Mouse (Mus musculus): ENCODE measurements at regions not wholly inside any gene's neighbourhood (a gene's known extent, or its start where the extent isn't known, plus 50 kb on each side); places are given as distances from the start of the nearest gene placed in this dataset.
A peak's percentile ranks its signal among the peaks of the same experiment; 100 is the strongest.
"Not testable (repeated sequence)": the region's sequence is repeated elsewhere in the genome, so short reads cannot be mapped to it uniquely, and the experiment has no call there.

DNA sequence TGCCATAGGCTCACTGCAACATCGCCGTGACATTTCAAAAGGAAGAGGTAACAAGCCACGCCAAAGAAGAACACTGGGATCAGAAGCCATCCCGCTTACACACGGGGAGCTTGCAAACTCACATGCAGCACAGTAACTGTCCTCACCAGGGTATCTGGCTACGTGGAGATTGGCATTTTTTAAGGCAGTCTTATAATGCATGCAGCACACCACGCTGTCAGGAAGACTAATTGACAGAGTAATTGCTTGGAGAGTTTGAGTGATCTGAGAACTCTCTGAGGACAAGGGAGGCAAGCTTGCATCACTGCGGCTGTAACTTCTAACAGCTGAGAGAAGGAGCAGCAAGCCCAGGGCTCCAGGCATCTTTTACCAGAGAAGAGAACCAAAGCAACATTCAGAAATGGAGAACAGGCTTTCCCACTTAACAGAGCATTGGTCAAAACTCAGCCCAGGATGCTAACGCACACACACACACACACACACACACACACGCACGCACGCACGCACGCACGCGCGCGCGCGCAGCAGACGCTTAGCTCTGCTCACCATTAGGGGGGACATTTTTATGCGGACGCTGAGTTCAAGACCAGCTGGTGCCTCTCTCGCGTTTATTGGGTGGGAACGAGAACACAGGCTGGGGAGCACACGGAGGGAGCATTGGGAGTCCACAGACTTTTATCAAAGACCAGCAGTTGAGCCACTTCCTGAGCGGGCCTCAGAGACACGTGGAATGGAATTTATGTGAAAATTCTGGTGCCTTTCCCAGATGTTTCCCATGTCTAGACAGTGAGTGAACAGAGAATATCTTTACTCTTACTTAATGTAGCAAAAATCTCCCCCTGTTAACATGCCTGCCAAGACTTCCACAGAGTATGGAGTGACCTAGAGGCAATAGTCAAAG, 66.6 kb downstream of the 1700129C05Rik start:
- no peak for DNase-seq (ENCODE audit: low spot score)

DNA sequence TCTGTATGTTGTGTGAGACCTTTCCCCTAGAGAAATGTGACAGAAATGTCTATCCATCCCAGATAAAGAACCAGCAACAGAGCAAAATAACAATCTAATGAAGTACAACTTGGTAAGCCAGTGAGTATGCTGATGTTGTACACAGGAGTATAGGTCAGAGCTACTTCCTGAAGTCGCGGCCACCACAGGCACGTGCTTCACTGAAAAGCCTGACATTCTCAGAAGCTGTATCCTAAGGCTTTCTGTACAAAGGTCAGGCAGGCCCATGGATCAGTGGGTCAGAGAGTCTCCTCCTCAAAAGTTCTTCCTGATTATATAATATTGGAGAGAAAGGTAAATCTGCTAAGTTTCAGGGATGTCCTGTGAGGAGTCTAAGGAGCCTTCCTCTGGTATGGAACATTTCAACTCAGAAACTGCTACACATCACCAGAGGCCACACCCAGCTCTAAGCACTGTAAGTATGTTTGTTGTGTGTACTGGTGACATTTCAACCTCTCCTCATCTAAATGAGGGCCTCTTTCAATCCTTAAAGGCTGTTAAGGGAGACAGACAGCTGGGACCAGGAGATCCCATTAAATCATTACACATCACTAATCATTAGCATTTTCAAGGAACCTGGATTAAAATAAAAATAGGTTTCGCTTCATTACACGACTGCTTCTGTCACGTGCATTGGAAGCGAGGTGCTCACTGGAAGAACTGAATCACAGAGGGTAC, 70.2 kb downstream of the 1700129C05Rik start:
- no peak for DNase-seq (ENCODE audit: low spot score)

DNA sequence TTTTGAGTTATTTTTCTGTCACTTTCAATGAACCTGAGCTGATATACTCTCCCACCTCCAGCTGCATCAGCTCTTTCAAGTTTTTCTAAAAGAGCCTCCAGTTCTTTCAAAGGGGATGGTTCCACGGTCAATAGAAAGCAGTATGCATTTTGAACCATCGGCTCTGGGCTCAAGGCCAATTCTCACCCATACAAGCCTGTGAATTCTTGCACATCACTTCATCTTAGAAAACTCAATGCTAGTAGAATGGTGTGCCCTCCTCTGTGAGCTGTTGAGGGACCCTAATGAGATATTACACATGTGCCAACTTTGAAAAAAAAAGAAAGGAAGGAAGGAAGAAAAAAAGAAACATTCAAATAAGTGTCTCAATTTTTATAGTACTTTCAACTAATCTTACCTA, 72.6 kb downstream of the 1700129C05Rik start:
- DNase-seq (ENCODE audit: low spot score) = no peak

DNA sequence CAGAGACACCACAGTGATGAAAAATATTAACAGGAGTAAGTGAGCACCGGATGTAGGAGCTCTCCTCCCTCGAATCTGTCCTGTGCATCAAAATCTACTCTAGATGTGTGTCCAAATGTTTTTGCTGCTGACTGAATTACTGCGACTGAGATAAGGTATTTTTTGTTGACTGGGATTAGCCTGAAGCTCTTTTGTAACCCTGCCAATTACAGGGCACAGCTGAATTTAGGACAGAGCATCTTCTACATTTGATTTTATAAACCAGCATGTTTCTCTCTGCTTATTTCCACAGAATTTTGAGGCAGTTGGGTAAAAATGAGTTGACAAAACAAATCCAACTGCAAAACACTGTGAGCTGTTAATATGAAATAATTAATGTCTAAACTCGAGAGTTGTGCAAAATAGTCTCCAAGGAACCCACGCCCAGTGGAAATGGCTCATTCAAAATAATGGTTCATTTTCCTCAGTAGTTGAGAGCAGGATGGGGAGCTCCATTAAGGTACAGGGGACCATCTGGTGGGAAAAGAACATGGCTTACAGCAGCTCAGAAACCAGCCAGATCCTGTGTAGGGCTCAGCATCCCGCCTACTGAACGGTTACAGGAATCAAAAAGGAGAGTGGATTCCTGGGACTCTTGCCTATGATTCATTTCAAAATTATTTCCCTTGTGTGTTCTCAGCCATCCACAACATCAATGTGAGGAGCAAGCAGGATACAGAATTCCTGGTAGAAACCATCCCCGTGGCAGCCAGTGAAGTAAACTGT, 76.1 kb downstream of the 1700129C05Rik start:
- DNase-seq (ENCODE audit: low spot score) = peak; percentile 2

DNA sequence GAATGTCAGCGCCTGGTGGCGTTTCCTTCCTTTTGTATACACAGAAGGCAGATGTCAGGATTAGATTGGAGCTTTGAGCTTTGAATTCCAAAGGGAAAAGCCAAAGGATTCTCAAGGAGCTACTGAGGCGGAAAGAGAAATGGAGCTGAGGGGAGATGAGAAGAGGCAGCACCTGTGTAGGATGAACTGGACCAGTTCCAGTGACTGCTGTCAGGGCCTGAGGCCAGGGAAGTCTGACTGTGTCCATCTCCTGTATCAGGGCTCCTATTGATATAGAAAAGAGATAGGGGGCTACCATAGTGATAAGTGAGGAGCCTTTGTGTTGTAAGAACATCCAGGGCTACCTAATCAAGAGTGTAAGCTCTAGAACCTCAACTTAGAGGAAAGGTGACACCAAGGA, 79.5 kb downstream of the 1700129C05Rik start:
- no peak for DNase-seq (ENCODE audit: low spot score)

DNA sequence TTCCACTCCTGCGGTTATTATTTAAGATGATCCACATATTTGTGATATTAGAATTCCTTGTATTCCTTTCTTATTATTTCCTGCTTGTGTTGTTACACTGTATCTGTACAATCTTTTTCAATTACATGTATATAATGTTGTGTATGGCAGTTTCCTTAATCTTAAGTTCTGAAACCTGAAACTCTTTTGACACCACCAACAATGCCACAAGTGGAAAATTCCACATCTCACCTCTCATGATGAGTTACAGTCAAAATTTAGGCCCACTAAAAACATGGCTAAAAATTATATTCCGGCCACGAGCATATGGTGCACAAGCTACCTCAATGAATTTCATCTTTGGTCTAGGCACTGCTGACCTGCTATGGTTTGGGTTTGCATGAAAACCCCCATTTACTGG, 85.9 kb downstream of the 1700129C05Rik start:
- DNase-seq (ENCODE audit: low spot score) = no peak

DNA sequence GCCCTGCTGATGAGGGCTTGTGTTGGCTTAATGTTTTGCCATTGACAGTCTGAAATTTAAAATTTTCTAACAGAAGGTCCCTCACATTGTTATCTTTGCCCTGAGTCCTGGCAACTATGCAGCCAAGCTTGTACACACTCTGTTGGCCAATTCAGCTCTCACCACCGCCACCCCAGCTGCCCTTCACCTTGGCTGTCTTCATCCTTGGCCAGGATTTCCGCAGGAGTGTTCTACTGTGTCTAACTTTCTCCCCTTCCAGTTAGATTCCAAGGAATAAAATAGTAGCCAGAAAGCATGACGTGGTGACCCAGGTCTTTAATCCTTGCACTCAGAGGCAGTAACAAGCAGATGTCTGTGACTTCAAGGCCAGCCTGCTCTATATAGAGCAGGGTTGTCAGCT, 87.4 kb downstream of the 1700129C05Rik start:
- DNase-seq (ENCODE audit: low spot score) = no peak

DNA sequence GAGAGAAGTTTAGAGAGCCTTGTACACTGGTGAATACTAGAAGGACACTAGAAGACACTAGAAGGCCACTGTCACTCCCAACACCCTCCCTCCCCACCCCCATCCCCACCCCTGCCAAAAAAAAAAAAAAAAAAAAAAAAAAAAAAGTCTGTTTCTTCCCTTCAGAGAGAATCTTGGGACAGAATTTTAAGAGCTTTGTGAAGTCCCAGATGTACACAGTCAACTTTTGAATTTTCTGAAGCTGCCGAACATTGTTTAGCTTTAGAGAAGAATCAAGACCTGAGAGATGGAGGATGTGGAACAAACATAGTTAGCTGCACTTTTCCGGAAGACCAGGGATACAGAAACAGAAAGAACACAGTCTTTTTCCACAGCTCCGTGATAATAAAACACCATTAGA, 90.3 kb downstream of the 1700129C05Rik start:
- DNase-seq (ENCODE audit: low spot score) = no peak

DNA sequence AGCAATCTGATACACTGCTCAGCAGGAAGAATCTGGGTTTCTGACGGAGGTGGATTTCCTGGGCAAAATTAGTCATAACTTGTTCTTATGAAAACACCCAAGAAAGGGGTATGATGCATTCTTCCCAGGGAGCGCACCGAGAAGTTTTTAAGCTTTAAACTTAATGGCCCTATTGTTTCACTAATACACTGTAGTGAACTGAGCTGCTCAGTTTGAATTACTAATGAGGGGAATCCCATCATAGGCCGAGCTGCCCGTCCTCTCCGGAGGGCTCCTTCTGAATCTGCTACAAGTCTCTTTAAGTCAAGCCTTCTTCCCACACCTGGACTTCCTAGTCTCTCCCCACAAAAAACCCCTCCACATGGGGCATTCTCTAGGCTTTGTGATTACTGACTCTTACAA, 91.2 kb downstream of the 1700129C05Rik start:
- no peak for DNase-seq (ENCODE audit: low spot score)

DNA sequence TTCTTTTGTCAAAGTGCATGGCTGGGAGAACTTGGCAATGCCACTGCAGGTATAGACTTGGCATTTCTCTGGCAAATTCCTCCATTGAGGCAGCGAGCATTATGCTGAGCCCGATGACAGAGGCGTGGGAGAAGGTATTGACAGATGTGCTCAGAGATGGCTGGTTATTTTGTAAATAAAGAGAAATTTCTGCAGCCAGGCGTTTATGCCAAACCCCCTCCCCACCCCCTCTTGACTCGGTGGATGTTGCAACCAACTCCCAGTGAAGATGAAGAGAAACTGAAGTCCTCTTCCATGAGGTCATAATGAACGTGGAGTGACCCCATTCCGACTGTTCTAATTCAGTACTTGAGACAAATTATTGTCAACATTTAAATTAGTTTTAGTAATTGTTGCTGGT, 97.0 kb downstream of the 1700129C05Rik start:
- peak; percentile 27 for DNase-seq (ENCODE audit: low spot score)

DNA sequence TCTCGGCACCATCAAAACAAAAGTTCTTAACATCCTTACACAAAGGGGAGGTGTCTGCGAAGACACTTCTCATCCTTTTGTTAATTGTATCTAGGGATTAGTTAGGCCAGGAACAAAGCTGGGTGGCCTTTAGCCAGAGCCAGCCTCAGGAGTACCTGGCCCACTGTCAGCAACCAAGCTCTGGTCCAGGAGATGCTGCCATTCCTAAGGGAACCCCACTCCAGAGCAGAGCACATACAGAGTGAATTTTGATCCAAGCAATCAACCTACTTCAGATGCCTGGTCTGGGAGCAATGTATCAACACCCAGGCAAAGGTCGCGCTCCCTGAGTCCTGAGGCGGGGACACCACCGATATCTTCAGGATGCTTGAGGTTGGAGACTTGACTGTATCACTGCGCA, 97.5 kb downstream of the 1700129C05Rik start:
- DNase-seq (ENCODE audit: low spot score) = peak; percentile 3

DNA sequence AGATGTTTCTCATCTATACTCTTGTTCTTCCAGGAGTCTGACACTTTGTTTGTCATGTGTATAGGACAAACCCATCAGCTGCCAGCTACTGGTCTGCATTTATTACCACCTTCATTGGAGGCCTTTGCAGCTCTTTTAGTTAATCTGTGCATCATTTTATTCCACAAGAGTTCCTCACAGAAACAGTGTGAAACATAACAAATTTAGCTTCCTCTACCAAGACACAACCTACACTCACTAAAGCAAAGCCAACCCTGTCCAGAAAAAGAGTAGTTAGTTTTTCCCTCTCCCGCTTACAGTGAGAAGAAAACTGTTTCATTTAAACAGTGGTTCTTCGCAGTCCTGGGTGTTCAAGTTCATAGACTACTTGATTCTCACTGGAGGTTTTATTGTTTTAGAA, 100.5 kb downstream of the 1700129C05Rik start:
- no peak for DNase-seq (ENCODE audit: low spot score)

DNA sequence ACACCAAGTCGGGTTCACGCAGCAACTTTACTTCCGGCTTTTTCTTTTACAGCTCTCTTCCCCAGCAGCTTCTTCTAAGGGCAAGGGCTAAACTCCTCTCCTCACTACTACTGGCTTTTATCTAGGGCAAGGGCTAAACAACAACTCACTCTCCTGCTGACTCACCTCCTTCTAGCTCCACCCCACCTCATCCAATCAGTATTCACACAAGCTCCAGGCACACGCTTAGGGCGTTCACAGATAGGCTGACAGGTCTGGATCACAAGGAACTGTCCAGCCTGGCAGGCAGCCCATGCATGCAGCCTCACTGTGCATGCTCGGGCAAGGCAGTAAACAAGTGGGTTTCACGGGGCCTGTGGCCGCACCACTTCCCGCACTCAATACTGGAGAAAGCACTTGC, 116.9 kb downstream of the 1700129C05Rik start:
- not testable (repeated sequence) for DNase-seq (ENCODE audit: low spot score)

DNA sequence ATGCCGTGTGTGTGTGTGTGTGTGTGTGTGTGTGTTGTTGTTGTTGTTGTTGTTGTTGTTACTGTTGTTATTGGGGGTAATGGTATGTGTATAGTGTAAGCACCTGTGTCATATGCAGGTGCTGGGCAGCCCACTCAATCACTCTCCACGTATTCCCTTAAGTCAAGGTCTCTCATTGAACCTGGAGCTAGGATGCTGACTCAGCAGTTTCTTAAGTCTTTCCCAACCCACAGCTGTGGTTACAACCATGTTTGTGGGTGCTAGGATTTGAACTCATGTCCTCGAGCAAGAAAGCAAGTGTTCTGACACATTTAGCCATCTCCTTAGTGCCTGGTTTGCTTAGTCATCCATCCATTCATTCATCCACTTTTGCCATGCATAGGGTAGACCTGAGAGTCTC, 133.2 kb downstream of the 1700129C05Rik start:
- DNase-seq (ENCODE audit: low spot score) = no peak

DNA sequence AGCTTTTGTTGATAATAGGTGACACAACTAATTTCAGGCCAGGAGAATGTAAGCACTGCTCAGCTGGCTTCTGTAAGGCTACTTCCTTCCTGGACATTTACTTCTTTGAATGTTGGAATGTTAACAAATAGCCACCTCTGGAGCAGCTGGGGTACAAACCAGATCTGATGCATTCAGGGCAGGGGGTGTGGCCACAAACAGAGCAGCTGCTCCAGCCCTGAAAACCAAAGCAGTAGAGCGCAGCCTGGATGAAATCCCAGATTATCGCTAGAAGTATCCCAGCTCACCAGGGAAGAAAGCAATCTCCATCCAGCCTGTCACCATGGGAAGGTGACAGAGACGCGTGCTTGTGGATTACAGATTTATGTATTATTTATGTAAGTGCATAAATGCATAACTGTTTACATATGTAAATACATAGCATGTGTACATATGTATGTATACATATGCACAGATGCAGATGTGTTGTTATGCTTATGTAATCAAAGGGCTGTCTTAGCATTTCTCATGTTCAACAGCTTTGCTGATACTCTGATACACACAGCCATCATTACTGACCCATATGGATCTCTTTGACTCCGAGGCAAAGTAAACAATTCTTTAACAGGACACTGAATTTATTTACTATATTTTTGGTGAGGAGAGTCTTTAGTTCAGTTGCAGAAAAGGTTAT, 143.5 kb downstream of the 1700129C05Rik start:
- DNase-seq (ENCODE audit: low spot score) = no peak

DNA sequence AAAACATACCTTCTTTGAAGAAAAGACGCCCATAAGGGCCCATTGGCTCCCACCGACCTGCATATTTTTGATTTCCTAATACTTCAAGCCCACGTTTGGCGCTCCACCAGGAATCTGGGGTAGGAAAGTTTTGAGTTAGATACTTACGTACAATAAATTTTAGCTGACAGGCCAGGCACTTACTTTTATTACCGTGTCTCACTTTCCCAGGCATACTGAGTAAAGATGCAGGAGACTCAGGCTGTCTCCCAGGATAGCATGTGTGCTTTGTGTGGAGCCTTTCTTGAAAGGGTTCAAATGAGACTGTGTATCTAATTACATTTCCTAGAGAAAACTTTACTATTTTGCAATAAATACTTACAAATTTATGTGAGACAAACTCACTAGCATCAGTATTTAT, 147.7 kb downstream of the 1700129C05Rik start:
- no peak for DNase-seq (ENCODE audit: low spot score)

DNA sequence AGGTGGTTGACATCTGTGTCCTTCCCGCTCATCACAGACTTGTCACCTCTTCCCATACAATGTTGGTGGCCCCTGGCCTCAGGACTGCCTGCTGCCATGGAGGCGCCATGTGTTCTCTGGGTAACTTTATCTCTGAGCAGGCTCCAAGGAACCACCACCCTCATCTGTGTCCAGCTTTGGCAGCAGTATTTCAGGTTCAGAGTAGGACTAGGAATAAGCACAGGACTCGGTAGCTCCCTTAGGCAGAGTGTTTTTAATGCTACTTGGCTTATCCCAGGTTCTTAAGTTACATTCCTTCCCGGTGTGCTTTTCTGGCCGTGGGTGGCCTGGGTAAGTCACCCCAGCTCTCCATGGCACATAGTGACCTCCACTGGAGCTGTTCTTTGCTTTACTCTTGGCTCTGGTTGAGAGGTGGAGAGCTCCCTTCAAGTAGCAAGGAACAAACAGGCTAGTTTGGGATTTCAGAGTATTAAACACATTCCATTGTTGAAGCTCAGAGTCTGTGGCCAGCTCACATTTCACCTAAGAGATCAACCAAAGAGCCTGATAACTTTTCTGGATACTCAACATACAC, 153.0 kb downstream of the 1700129C05Rik start:
- peak; percentile 3 for DNase-seq (ENCODE audit: low spot score)

DNA sequence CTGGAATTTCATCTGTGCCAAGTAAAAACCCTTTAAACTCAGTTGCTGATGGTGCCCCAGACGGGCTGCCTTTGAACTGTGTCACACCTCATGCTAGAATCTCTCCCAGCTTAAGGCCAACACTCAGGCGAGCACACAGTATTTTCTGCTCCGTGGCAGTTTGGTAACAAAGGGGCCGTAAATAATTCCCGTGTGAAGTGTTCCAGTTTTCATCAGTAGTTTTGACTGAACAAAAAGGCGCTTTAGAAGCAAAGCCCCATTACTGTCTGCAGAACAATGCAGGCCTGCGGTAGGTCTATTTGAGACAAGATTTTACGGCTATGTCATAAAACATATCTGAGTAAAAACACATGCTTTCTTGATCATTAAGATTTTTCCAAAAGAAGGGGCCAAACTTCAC, 155.0 kb downstream of the 1700129C05Rik start:
- no peak for DNase-seq (ENCODE audit: low spot score)

DNA sequence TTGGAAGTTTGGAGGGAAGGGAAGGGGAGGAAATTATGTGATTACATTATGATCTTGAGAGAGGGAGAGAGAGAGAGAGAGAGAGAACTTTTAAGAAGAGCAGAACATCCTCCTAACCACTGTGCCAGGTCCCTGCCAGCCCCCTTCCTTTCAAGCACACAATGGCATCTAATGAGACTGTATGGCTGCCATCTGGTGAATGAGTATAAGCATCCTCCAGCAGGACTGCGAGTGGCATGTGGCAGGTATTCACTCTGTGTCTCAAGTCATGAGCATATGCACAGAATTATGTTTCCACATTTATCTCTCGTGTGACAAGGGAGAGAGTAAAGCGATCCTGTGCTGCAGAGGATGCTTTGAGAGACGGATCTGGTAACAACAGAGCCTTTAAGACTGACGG, 156.9 kb downstream of the 1700129C05Rik start:
- no peak for DNase-seq (ENCODE audit: low spot score)

DNA sequence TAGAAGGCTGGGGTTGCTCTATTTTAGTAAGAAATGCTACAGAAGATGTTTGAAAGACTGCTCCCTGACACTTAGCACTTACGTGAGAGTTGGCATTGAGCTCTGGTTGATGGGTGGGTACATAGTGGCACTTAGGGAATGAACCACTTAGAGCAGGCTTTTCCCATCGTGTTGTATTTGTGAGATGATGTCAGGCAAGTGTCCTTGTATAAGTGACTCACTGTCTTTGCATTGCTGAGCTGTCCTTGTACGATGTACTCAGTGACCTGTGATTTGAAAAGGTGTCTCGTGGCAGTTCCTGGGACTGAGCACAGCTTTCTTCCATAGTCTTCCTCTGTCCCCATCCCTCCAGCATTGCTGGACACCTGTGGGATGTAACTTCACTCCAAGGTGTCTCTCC, 165.9 kb downstream of the 1700129C05Rik start:
- DNase-seq (ENCODE audit: low spot score) = no peak

DNA sequence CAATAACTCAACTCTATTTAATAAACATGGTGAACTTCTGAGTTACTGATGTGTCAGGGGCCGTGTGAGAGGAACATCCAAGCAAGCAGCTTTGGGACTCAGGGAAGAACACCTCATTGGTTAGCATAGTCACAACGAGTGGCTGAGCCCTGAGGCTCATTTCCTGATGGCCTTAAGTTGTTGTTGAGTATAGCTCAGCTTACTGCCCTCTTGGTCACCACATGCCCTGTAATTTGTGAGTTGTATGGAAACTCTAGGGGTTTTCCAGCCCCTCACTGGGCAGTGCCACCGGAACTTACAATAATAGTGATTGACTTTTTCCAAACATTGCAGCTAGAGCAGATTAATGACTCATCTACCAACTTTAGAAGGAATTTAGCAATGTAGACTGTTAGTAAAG, 173.4 kb downstream of the 1700129C05Rik start:
- no peak for DNase-seq (ENCODE audit: low spot score)
